Mouse (Mus musculus) lung, postnatal 10 days (tissue): ENCODE results near the gene Asf1a.
"Not testable (repeated sequence)": the region's sequence is repeated elsewhere in the genome, so short reads cannot be mapped to it uniquely, and the experiment has no call there.

ENCODE experiments used
- DNase-seq: peaks from one replicate; pipeline ENCODE4 v3.0.0; 2021

Asf1a gene

GRCm38 (mm10) chr10:53650683-53651082 lies 54.1 kb downstream of the Asf1a start:
- DNase-seq, result no peak

- not testable (repeated sequence) for DNase-seq
These were observed 57.7 kb downstream of the Asf1a start for GRCm38 (mm10) chr10:53654239-53654638.
